Mouse (Mus musculus): ENCODE data around the gene Nav2.

Nav2 gene

GRCm38 (mm10) chr7:48908521-48909341, at the start of gene Nav2:
Nav2 (plus strand) TSS chr7:48908716.
- DNase-seq (ENCODE audit: inconsistent age in 2 of 2, low spot score in 1 of 2) = no peak

GRCm38 (mm10) chr7:48859362-48859761, 49.2 kb upstream of the Nav2 start:
- DNase-seq (ENCODE audit: inconsistent age in 2 of 2, low spot score in 1 of 2) = no peak

- DNase-seq (ENCODE audit: inconsistent age in 2 of 2, low spot score in 1 of 2) = peak in 1 of 2 experiments; percentile 58
These were observed 47.6 kb upstream of the Nav2 start for GRCm38 (mm10) chr7:48860948-48861347.

- DNase-seq (ENCODE audit: inconsistent age in 2 of 2, low spot score in 1 of 2) = no peak
These were observed 46.7 kb upstream of the Nav2 start for GRCm38 (mm10) chr7:48861796-48862195.

GRCm38 (mm10) chr7:48864199-48864598, 44.3 kb upstream of the Nav2 start:
- DNase-seq (ENCODE audit: inconsistent age in 2 of 2, low spot score in 1 of 2) = no peak

GRCm38 (mm10) chr7:48864671-48865458, 43.7 kb upstream of the Nav2 start:
- no peak for DNase-seq (ENCODE audit: inconsistent age in 2 of 2, low spot score in 1 of 2)

GRCm38 (mm10) chr7:48867576-48867975, 40.9 kb upstream of the Nav2 start:
- DNase-seq (ENCODE audit: inconsistent age in 2 of 2, low spot score in 1 of 2) = peak in 1 of 2 experiments; percentile 41

- no peak for DNase-seq (ENCODE audit: inconsistent age in 2 of 2, low spot score in 1 of 2)
These were observed 38.4 kb upstream of the Nav2 start for GRCm38 (mm10) chr7:48870144-48870543.

- DNase-seq (ENCODE audit: inconsistent age in 2 of 2, low spot score in 1 of 2) = no peak
These were observed 37.8 kb upstream of the Nav2 start for GRCm38 (mm10) chr7:48870579-48871180.

GRCm38 (mm10) chr7:48871292-48871691, 37.2 kb upstream of the Nav2 start:
- DNase-seq (ENCODE audit: inconsistent age in 2 of 2, low spot score in 1 of 2) = no peak

GRCm38 (mm10) chr7:48875096-48875495, 33.4 kb upstream of the Nav2 start:
- DNase-seq (ENCODE audit: inconsistent age in 2 of 2, low spot score in 1 of 2) = no peak

GRCm38 (mm10) chr7:48876526-48876925, 32.0 kb upstream of the Nav2 start:
- DNase-seq (ENCODE audit: inconsistent age in 2 of 2, low spot score in 1 of 2) = peak; percentile 33 to 87

- no peak for DNase-seq (ENCODE audit: inconsistent age in 2 of 2, low spot score in 1 of 2)
These were observed 30.6 kb upstream of the Nav2 start for GRCm38 (mm10) chr7:48877786-48878390.

- no peak for DNase-seq (ENCODE audit: inconsistent age in 2 of 2, low spot score in 1 of 2)
These were observed 28.9 kb upstream of the Nav2 start for GRCm38 (mm10) chr7:48879574-48879973.

GRCm38 (mm10) chr7:48880591-48881481, 27.7 kb upstream of the Nav2 start:
- peak; percentile 96 to 98 for DNase-seq (ENCODE audit: inconsistent age in 2 of 2, low spot score in 1 of 2)

GRCm38 (mm10) chr7:48881486-48881885, 27.0 kb upstream of the Nav2 start, which contains the start of gene E2f8:
E2f8 (minus strand) TSS chr7:48881596.
- peak; percentile 72 to 87 for DNase-seq (ENCODE audit: inconsistent age in 2 of 2, low spot score in 1 of 2)

GRCm38 (mm10) chr7:48881971-48882609, 26.4 kb upstream of the Nav2 start:
- DNase-seq (ENCODE audit: inconsistent age in 2 of 2, low spot score in 1 of 2) = peak; percentile 20 to 61

GRCm38 (mm10) chr7:48883525-48884265, 24.8 kb upstream of the Nav2 start:
- DNase-seq (ENCODE audit: inconsistent age in 2 of 2, low spot score in 1 of 2) = no peak

GRCm38 (mm10) chr7:48884266-48884611, 24.3 kb upstream of the Nav2 start:
- no peak for DNase-seq (ENCODE audit: inconsistent age in 2 of 2, low spot score in 1 of 2)

Data from adrenal gland, adult (tissue).